Mouse (Mus musculus) cerebellum, adult 2 months (tissue): Measurements from ENCODE around the gene Ces1h. TPM values are rescaled to one million over a fixed set of nuclear protein-coding genes. Genes with fewer than 3 reads are reported as not detected.
"Not testable (repeated sequence)": the region's sequence is repeated elsewhere in the genome, so short reads cannot be mapped to it uniquely, and the experiment has no call there.

ENCODE experiments used
- DNase-seq, 2 experiments: peaks; one replicate each; pipeline ENCODE4 v3.0.0; 2021
- H3K27ac ChIP-seq: fragments of 200-500 bp; 2 replicates; pipeline ENCODE4 v1.5.1; 2012; ENCODE audit warnings: low read length, control low read depth, inconsistent platforms; ENCODE audit not compliant: insufficient read depth
- H3K27me3 ChIP-seq: fragments of 200-500 bp; 2 replicates; pipeline ENCODE4 v1.6.1; 2012; ENCODE audit warnings: inconsistent platforms, mild to moderate bottlenecking, low read length, moderate library complexity; ENCODE audit not compliant: control insufficient read depth, insufficient read depth
- H3K4me1 ChIP-seq: fragments of 200-500 bp; 2 replicates; pipeline ENCODE4 v1.6.1; 2011; ENCODE audit warnings: low read length; ENCODE audit not compliant: control insufficient read depth, insufficient read depth
- H3K4me3 ChIP-seq: fragments of 200-500 bp; replicated peaks from 2 replicates; pipeline ENCODE3; 2011; ENCODE audit warnings: mild to moderate bottlenecking, low read depth, low read length, control low read depth; ENCODE audit not compliant: insufficient read depth
- CTCF ChIP-seq: fragments of 200-500 bp; IDR thresholded peaks from 2 replicates; pipeline ENCODE4 v1.5.1; 2011; ENCODE audit warnings: low read depth, mild to moderate bottlenecking, control low read depth, low read length, moderate library complexity, borderline replicate concordance; ENCODE audit not compliant: insufficient read depth
- POLR2A ChIP-seq: fragments of 200-500 bp; IDR thresholded peaks from 2 replicates; pipeline ENCODE4 v1.6.1; 2011; ENCODE audit warnings: low read length, control low read depth, borderline replicate concordance; ENCODE audit not compliant: insufficient read depth
- WGBS: fragments of 180-500 bp; shearing (Covaris S2); methylation state at CpG from one replicate; pipeline ENCODE4 v1.1.7; 2018; 5-methylcytosine and 5-hydroxymethylcytosine counted together
- polyA plus RNA-seq: library from polyadenylated mRNA; depleted of rRNA; stranded (reverse); fragments of >200 nt; gene quantifications from 2 replicates; pipeline ENCODE4 v1.2.3, GENCODE M21; 2012; rRNA removed

Gene Ces1h
- not detected in 2 replicates for polyA plus RNA-seq

DNA sequence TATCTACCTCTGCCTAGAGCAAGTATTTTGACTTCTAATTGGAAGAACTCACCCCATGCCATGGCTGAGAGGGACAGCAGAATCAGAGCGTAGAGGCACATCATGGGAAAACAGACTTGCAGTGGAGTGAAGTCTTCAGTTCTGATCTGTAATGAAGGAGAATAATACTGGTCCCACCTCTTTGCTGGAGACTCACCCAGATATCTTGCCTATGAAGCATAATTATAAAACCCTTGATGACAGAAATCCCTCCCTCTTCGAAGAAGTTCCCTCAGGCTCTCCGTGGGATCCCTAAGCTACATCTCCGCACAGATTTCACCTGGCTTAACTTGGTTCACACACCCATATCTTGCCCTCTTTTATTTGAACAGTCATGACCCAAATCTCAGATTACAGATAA lies at the start of gene Ces1h:
Ces1h (minus strand) TSS at position 101 of the 400 bp plus-strand sequence.
- TF ChIP-seq POLR2A (no peak), CTCF (no peak)
- Histone ChIP-seq H3K27me3 (no peaks in the 10 kb centered on the region), H3K4me3 (no peak within 1 kb of the TSS), H3K27ac (no peak within 1 kb of the TSS), H3K4me1 (no peaks in the 10 kb centered on the region)
- WGBS, result 87% methylated on average over 4 of the region's 4 CpGs
- no peak for DNase-seq

DNA sequence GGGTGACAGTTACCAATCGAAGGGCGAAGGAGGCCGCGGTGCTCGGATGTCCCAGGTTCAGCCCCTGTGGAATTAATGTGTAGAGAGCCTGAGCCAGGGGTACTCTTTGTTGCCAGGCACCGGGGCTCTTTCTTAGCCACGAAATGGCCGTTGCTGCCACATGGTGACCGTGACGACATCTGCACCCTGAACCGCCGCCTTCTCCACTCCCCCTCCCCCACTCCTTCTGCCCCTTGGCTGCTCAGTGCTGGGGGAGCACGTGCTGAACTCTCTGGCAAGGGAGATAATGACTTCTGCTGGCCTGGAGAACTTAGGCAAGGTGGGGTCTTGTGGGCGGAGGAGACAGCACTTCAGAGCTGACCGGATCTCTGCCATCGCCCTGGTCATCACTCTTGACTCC lies 47.7 kb upstream of the Ces1h start:
- WGBS, result 51% methylated on average over 16 of the region's 16 CpGs
- no peak for DNase-seq
- no peak overlapping the region for H3K4me3 ChIP-seq
- no peaks in the 10 kb centered on the region for H3K4me1 ChIP-seq
- TF ChIP-seq CTCF (no peak), POLR2A (no peak)
- no peak overlapping the region for H3K27ac ChIP-seq
- no peaks in the 10 kb centered on the region for H3K27me3 ChIP-seq

DNA sequence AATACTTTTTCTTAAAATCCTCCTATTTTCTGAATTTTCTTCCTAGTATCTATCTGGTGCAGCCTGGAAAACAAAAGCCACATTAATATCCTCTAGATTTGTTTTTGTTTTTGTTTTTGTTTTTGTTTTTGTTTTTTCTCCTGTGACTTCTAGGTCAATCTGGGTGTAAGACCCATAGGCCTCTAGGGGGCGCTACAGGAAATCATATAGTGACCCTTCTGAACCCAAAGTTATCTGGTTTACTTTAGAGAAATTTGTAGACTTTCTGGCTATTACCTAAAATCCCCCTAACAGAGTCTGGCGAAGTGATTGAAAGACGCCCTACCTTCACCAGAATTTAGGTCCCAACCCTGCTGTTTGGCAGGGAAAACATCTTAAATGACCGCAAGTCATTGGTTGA lies 35.9 kb upstream of the Ces1h start:
- WGBS, result 73% methylated on average over 4 of the region's 4 CpGs
- DNase-seq, result no peak
- Histone ChIP-seq H3K27me3 (no peaks in the 10 kb centered on the region), H3K4me3 (no peak overlapping the region), H3K27ac (no peak overlapping the region), H3K4me1 (no peaks in the 10 kb centered on the region)
- TF ChIP-seq CTCF (no peak), POLR2A (no peak)

DNA sequence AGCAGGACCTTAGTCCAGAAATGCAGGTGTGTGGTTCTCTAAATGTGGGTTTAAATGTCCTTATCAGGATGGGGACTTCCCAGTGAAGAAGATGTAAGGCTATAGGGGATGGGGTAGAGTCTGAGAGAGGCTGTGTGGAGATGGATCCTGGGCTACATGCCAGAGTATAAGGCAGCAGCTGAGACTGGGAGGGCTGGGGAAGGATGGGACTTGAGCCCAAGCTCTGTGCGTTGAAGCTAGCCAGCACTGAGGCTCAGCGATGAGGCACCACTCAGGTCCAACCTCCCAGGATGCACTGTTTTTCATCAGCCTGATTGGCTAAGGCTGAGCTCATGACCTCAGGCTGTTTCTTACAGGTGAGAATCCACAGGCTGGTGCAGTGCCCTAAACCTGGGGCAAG lies 29.3 kb upstream of the Ces1h start:
- TF ChIP-seq CTCF, result no peak
- no peak for TF ChIP-seq POLR2A
- Histone ChIP-seq H3K27me3 (no peaks in the 10 kb centered on the region), H3K4me3 (no peak overlapping the region), H3K4me1 (no peaks in the 10 kb centered on the region), H3K27ac (no peak overlapping the region)
- no peak for DNase-seq
- 10% methylated on average over 2 of the region's 2 CpGs for WGBS

DNA sequence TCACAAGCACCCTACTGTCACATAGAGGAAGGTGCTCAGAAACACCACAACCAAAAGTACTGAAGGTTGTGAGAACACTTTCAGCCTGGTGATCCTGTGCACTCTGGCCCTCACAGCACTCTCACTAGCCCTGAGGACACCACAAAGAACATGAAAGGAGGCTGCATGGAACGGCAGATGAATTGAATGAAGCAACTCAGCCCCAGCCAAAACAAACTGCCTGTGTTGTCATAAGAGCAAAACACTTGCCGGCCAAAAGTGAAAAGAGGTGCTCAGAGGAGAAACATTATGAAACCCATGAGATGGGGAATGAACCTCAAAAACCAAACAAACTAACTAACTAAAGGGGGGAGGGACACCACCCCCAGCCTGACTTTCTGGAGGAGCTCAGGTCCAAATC lies 20.2 kb upstream of the Ces1h start:
- no peak overlapping the region for H3K4me3 ChIP-seq
- H3K27ac ChIP-seq, result no peak overlapping the region
- TF ChIP-seq CTCF, result no peak
- TF ChIP-seq POLR2A, result no peak
- no peaks in the 10 kb centered on the region for H3K4me1 ChIP-seq
- no peaks in the 10 kb centered on the region for H3K27me3 ChIP-seq
- DNase-seq, result no peak
- WGBS, result 73% methylated on average over 2 of the region's 2 CpGs

DNA sequence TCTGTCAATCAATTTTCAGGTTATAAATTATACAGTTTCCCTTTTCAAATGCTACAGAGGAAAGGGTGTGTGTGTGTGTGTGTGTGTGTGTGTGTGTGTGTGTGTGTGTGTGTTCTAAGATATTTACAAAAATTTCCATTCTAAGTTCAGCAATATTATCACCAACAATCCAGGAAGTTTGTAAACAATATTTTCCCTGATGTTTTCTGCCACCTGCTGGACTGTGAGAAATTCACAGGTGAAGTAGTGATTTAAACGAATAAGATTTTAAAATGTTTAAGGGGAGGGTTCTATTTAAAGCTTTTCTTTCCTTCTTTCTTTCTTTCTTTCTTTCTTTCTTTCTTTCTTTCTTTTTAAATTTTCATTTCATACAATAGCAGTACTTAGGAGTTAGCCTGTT lies 18.5 kb upstream of the Ces1h start:
- no peaks in the 10 kb centered on the region for H3K27me3 ChIP-seq
- no peak for DNase-seq
- H3K4me1 ChIP-seq, result no peaks in the 10 kb centered on the region
- 30% methylated on average over 1 of the region's 1 CpGs for WGBS
- no peak overlapping the region for H3K27ac ChIP-seq
- no peak overlapping the region for H3K4me3 ChIP-seq
- TF ChIP-seq CTCF (no peak), POLR2A (no peak)

DNA sequence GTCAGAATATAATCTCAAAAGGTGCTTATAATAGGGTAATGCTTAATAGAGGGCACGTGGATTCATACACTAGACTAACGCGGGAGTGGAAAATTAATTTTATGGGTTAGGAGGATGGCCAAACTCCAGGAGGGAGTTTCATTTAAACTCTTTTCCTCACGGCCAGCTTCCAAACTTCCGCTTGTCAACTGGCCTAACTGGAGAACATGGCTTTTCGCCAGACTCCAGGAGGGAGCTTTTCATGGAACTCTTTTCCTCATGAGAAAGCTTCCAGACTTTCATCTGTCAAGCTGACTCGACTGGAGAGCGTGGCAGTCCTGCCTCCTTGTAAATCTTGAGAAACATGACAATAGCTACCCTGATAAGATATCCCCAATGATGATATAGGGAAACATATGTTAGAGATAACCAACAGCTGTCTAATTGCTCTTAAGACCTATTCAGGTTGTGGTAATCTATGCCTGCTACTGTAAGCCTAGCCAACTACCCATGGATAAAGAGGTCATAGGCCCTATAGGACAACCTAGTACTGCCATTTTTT lies 14.6 kb upstream of the Ces1h start:
- H3K4me3 ChIP-seq, DNase-seq, H3K4me1 ChIP-seq, H3K27me3 ChIP-seq, H3K27ac ChIP-seq: not testable (repeated sequence)
- WGBS, result 10% methylated on average over 8 of the region's 8 CpGs

DNA sequence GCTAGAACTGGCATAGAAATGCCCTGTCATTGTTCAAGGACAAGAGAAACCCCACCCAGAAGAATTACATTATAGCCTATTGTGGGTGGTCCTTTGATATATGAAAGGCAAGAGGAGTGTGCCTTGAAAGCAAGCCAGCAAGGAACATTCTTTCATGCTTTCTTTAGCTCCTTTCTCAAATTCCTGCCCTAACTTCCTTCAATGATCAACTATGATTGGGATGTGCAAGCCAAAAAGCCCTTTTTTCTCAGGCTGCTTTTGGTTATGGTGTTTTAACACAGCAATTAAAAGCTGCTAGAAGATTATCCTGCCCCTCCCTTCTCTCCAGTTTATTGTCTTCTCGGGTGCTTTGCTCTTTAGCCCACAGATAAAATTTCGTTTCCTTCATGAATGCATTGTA lies 10.0 kb downstream of the Ces1h start:
- H3K4me3 ChIP-seq, result no peak overlapping the region
- DNase-seq, result no peak
- 10% methylated on average over 2 of the region's 2 CpGs for WGBS
- H3K27ac ChIP-seq, result no peak overlapping the region
- TF ChIP-seq POLR2A (no peak), CTCF (no peak)
- H3K27me3 ChIP-seq, result no peaks in the 10 kb centered on the region
- H3K4me1 ChIP-seq, result no peaks in the 10 kb centered on the region

DNA sequence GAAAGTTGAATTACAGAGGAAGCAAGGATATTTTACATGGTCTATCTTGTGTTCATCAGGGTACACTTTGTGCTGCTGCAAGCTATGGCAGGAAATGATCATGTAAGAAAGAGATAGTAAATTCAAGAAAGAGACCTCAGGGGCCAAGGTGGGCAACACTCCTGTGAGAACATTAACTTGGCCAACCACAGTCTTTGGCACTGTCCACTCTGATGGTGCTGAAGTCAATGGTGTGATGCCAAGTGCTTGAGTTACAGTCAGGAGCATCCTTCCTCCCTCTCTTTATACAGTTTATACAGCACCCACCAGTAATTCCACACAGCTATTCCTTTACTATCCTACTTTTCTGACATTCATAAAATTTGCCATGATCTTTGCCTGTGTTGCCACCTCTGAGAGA lies 19.4 kb downstream of the Ces1h start:
- Histone ChIP-seq H3K4me1 (no peaks in the 10 kb centered on the region), H3K27me3 (no peaks in the 10 kb centered on the region), H3K4me3 (no peak overlapping the region), H3K27ac (no peak overlapping the region)
- TF ChIP-seq CTCF, result no peak
- TF ChIP-seq POLR2A, result no peak
- DNase-seq, result no peak
